Mouse (Mus musculus): Measurements from ENCODE around the gene Gm17545.

- no peak for TF ChIP-seq CTCF (IDR thresholded peaks at IDR 0.05; ENCODE audit: insufficient read depth, low read depth, low read length)
- TF ChIP-seq POLR2A (IDR thresholded peaks at IDR 0.05; ENCODE audit: insufficient read depth, low read depth, low read length), result no peak
Observed at GRCm38 (mm10) chr9:22430315-22430840, 23.7 kb upstream of the Gm17545 start.

Data from olfactory bulb, adult 2 months (tissue).